Mouse (Mus musculus) olfactory bulb, adult 2 months (tissue): ENCODE data around the gene Ncapg.

Source experiments
- CTCF ChIP-seq: fragments of 200-500 bp; IDR thresholded peaks from 2 replicates; pipeline ENCODE4 v1.5.1; 2012; ENCODE audit warnings: low read depth, mild to moderate bottlenecking, low read length, moderate library complexity; ENCODE audit not compliant: insufficient read depth
- POLR2A ChIP-seq: fragments of 200-500 bp; IDR thresholded peaks from 2 replicates; pipeline ENCODE4 v1.6.1; 2012; ENCODE audit warnings: mild to moderate bottlenecking, low read depth, low read length, moderate library complexity; ENCODE audit not compliant: insufficient read depth

- TF ChIP-seq CTCF (no peak), POLR2A (no peak)
Observed at GRCm38 (mm10) chr5:45675032-45675431, 5.3 kb downstream of the Ncapg start.
